Mouse (Mus musculus) brain, embryonic 14.5 days (tissue): ENCODE measurements around the gene Srrm1. TPM values are rescaled to one million over a fixed set of nuclear protein-coding genes. Genes with fewer than 3 reads are reported as not detected.
"Not testable (repeated sequence)": the region's sequence is repeated elsewhere in the genome, so short reads cannot be mapped to it uniquely, and the experiment has no call there.

ENCODE experiments used
- DNase-seq: peaks from one replicate; pipeline ENCODE4 v3.0.0-alpha.2; 2011; ENCODE audit warnings: low read depth
- CTCF ChIP-seq: fragments of 200-500 bp; IDR thresholded peaks from 2 replicates; pipeline ENCODE4 v1.5.1; 2012; ENCODE audit warnings: inconsistent platforms, mild to moderate bottlenecking, moderate library complexity, borderline replicate concordance; ENCODE audit not compliant: insufficient read depth, insufficient read length; ENCODE audit errors: extremely low read depth
- POLR2A ChIP-seq: fragments of 200-500 bp; IDR thresholded peaks from 2 replicates; pipeline ENCODE4 v1.6.1; 2012; ENCODE audit warnings: mild to moderate bottlenecking, inconsistent platforms, borderline replicate concordance; ENCODE audit not compliant: poor library complexity, insufficient read depth, insufficient read length, severe bottlenecking; ENCODE audit errors: extremely low read depth
- polyA plus RNA-seq: library from polyadenylated mRNA; depleted of rRNA; stranded (reverse); fragments of >200 nt; gene quantifications from 2 replicates; pipeline ENCODE4 v1.2.3, GENCODE M21; 2012

Srrm1 gene
- polyA plus RNA-seq, 1 experiment: 133 TPM

- no peak for DNase-seq
- TF ChIP-seq CTCF (no peak), POLR2A (no peak)
These were observed 28.2 kb upstream of the Srrm1 start for GRCm38 (mm10) chr4:135381355-135381754.

- DNase-seq: no peak
- TF ChIP-seq POLR2A (no peak), CTCF (no peak)
These were observed 24.1 kb upstream of the Srrm1 start for GRCm38 (mm10) chr4:135377241-135377640.

- no peak for DNase-seq
- TF ChIP-seq POLR2A: no peak
- peak; percentile 36; the same call in 1 of the 2 replicates for TF ChIP-seq CTCF
These were observed 22.3 kb upstream of the Srrm1 start for GRCm38 (mm10) chr4:135375444-135375843.

- TF ChIP-seq POLR2A: no peak
- TF ChIP-seq CTCF: peak; percentile 27; the same call in 1 of the 2 replicates
- DNase-seq: no peak
These were observed 20.2 kb upstream of the Srrm1 start for GRCm38 (mm10) chr4:135373299-135373698.

GRCm38 (mm10) chr4:135370372-135370771 lies 17.3 kb upstream of the Srrm1 start:
- no peak for TF ChIP-seq CTCF
- TF ChIP-seq POLR2A: no peak
- DNase-seq: no peak

- DNase-seq: peak; percentile 7
- TF ChIP-seq POLR2A (no peak), CTCF (no peak)
These were observed 9.7 kb upstream of the Srrm1 start for GRCm38 (mm10) chr4:135362828-135363227.

- DNase-seq: no peak
- TF ChIP-seq POLR2A (no peak), CTCF (no peak)
These were observed 8.6 kb upstream of the Srrm1 start for GRCm38 (mm10) chr4:135361722-135362121.

- TF ChIP-seq CTCF (peak; percentile 59), POLR2A (no peak)
- DNase-seq: peak; percentile 76
These were observed 5.6 kb upstream of the Srrm1 start for GRCm38 (mm10) chr4:135358736-135359135.

GRCm38 (mm10) chr4:135357221-135357920 lies 4.2 kb upstream of the Srrm1 start:
- no peak for TF ChIP-seq POLR2A
- no peak for TF ChIP-seq CTCF
- no peak for DNase-seq

- no peak for TF ChIP-seq CTCF
- no peak for TF ChIP-seq POLR2A
- DNase-seq: no peak
These were observed 2.9 kb upstream of the Srrm1 start for GRCm38 (mm10) chr4:135355886-135356550.

- DNase-seq: not testable (repeated sequence)
These were observed 1.6 kb upstream of the Srrm1 start for GRCm38 (mm10) chr4:135354751-135355150.
